Mouse (Mus musculus): Measurements from ENCODE around the gene Dip2b.

- TF ChIP-seq USF1 (IDR thresholded peaks at IDR 0.05; ENCODE audit: low read depth): no peak
- TF ChIP-seq CEBPB (IDR thresholded peaks at IDR 0.05; ENCODE audit: low read depth): no peak
- TF ChIP-seq CTCF (IDR thresholded peaks at IDR 0.05; ENCODE audit: control insufficient read depth, insufficient read depth, insufficient read length): no peak
Observed at GRCm38 (mm10) chr15:100042048-100042400, 3.6 kb downstream of the Dip2b start.
